Mouse (Mus musculus): Measurements from ENCODE around the gene 2210408I21Rik. TPM values are rescaled to one million over a fixed set of nuclear protein-coding genes. Genes with fewer than 3 reads are reported as not detected.

2210408I21Rik gene
- polyA plus RNA-seq, 1 experiment from 2014 or later = 12.6 TPM

GRCm38 (mm10) chr13:77547486-77548385, 412.4 kb downstream of the 2210408I21Rik start:
- Histone ChIP-seq H3K4me1 (ENCODE audit: insufficient read depth) (no peaks in the 10 kb centered on the region), H3K27me3 (ENCODE audit: insufficient read depth, low read length) (no peaks in the 10 kb centered on the region), H3K9ac (no peak overlapping the region), H3K9me3 (ENCODE audit: low read depth, low read length) (no peaks in the 10 kb centered on the region), H3K4me3 (ENCODE audit: low read depth, low read length) (no peak overlapping the region), H3K36me3 (ENCODE audit: insufficient read depth) (no peaks in the 10 kb centered on the region), H3K27ac (ENCODE audit: low read depth) (no peak overlapping the region), H3K4me2 (no peak overlapping the region)
- ATAC-seq (ENCODE audit: insufficient read depth) (no peak), DNase-seq (peak; percentile 1)
- TF ChIP-seq CTCF (IDR thresholded peaks at IDR 0.05; ENCODE audit: low read depth) = no peak
- 49% methylated on average over 16 of the region's 16 CpGs for WGBS

GRCm38 (mm10) chr13:77548386-77548695, 413.0 kb downstream of the 2210408I21Rik start:
- Histone ChIP-seq H3K4me2 (no peak overlapping the region), H3K36me3 (ENCODE audit: insufficient read depth) (no peaks in the 10 kb centered on the region), H3K9me3 (ENCODE audit: low read depth, low read length) (no peaks in the 10 kb centered on the region), H3K9ac (no peak overlapping the region), H3K4me3 (ENCODE audit: low read depth, low read length) (no peak overlapping the region), H3K4me1 (ENCODE audit: insufficient read depth) (no peaks in the 10 kb centered on the region), H3K27me3 (ENCODE audit: insufficient read depth, low read length) (no peaks in the 10 kb centered on the region), H3K27ac (ENCODE audit: low read depth) (no peak overlapping the region)
- DNase-seq (no peak), ATAC-seq (ENCODE audit: insufficient read depth) (no peak)
- no peak for TF ChIP-seq CTCF (IDR thresholded peaks at IDR 0.05; ENCODE audit: low read depth)
- whole genome bisulfite sequencing = 32% methylated on average over 3 of the region's 3 CpGs

DNA sequence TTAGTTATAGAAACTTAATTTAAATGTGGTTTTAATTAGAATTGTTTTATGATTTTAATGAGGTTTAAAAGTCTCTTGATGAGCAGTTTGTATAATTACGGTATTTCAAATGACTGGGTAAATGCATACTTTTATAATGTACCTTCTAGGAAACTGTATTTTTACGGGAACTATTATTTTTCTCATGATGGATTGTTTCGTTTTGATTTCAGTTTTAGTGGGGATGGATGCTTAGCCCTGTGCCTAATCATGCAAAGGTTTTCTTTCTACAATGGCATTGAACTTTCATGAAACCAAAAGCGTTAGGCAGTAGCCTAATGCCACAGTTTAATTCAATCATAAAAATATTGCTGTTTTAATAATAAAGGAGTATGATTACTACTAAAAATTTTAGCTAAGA, 413.4 kb downstream of the 2210408I21Rik start:
- WGBS = 81% methylated on average over 4 of the region's 4 CpGs
- no peak overlapping the region for H3K27ac ChIP-seq (ENCODE audit: low read depth)
- no peak overlapping the region for H3K4me3 ChIP-seq (ENCODE audit: low read depth, low read length)
- no peaks in the 10 kb centered on the region for H3K27me3 ChIP-seq (ENCODE audit: insufficient read depth, low read length)
- ATAC-seq (ENCODE audit: insufficient read depth) (no peak), DNase-seq (no peak)
- TF ChIP-seq CTCF (IDR thresholded peaks at IDR 0.05; ENCODE audit: low read depth) = no peak
- H3K9ac ChIP-seq = no peak overlapping the region
- H3K36me3 ChIP-seq (ENCODE audit: insufficient read depth) = no peaks in the 10 kb centered on the region
- no peak overlapping the region for H3K4me2 ChIP-seq
- H3K4me1 ChIP-seq (ENCODE audit: insufficient read depth) = no peaks in the 10 kb centered on the region
- no peaks in the 10 kb centered on the region for H3K9me3 ChIP-seq (ENCODE audit: low read depth, low read length)

DNA sequence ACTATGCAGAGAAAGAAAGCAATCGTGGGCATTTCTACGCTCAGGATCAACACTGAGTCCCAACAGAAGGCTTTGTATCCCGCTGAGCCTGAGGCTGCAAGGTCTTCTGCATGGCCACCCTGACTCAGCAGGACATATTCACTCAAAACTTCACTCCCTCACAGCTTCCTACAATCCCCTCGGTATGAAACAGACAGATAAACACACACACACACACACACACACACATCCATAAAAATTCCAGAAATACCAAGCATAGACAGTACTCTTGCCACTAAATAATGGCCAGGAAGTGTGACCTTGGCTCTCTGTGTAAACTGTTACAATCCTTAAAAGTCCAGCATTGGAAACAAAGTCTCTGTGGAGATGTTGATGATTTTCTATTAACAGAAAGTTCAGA, 458.7 kb downstream of the 2210408I21Rik start:
- no peaks in the 10 kb centered on the region for H3K4me1 ChIP-seq (ENCODE audit: insufficient read depth)
- ATAC-seq (ENCODE audit: insufficient read depth) (peak; percentile 69; the same call in 1 of the 2 replicates), DNase-seq (peak; percentile 45)
- no peak for TF ChIP-seq CTCF (IDR thresholded peaks at IDR 0.05; ENCODE audit: low read depth)
- H3K4me3 ChIP-seq (ENCODE audit: low read depth, low read length) = no peak overlapping the region
- no peak overlapping the region for H3K9ac ChIP-seq
- H3K4me2 ChIP-seq = no peak overlapping the region
- no peaks in the 10 kb centered on the region for H3K27me3 ChIP-seq (ENCODE audit: insufficient read depth, low read length)
- WGBS = 48% methylated on average over 4 of the region's 4 CpGs
- no peaks in the 10 kb centered on the region for H3K9me3 ChIP-seq (ENCODE audit: low read depth, low read length)
- H3K36me3 ChIP-seq (ENCODE audit: insufficient read depth) = no peaks in the 10 kb centered on the region
- H3K27ac ChIP-seq (ENCODE audit: low read depth) = no peak overlapping the region

DNA sequence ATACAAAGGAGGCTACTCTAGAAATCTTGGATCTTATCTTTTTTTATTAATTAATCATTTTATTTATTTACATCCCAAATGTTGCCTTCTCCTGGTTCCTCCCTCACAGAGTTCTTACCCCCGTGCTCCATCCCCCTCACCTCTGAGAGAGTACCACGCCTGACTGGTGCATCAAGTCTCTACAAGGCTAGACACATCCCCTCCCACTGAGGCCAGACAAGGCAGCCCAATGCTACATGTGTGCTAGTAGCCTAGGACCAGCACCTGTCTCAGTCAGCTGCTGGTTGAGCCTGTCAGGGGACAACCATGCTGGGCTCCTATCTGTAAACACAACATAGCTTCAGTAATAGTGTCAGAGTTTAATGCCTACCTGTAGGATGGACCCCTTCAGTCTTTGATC, 480.0 kb downstream of the 2210408I21Rik start:
- H3K9me3 ChIP-seq (ENCODE audit: low read depth, low read length) = no peaks in the 10 kb centered on the region
- WGBS = 65% methylated on average over 2 of the region's 2 CpGs
- H3K4me2 ChIP-seq = no peak overlapping the region
- TF ChIP-seq CTCF (IDR thresholded peaks at IDR 0.05; ENCODE audit: low read depth) = no peak
- DNase-seq (no peak), ATAC-seq (ENCODE audit: insufficient read depth) (no peak)
- H3K4me3 ChIP-seq (ENCODE audit: low read depth, low read length) = no peak overlapping the region
- no peaks in the 10 kb centered on the region for H3K4me1 ChIP-seq (ENCODE audit: insufficient read depth)
- H3K9ac ChIP-seq = no peak overlapping the region
- H3K36me3 ChIP-seq (ENCODE audit: insufficient read depth) = no peaks in the 10 kb centered on the region
- no peaks in the 10 kb centered on the region for H3K27me3 ChIP-seq (ENCODE audit: insufficient read depth, low read length)
- no peak overlapping the region for H3K27ac ChIP-seq (ENCODE audit: low read depth)

Other genes with a start within 250 kb of the 2210408I21Rik start
- 43.1 TPM in 2 replicates for gene Slf1, start 67 bp upstream of the 2210408I21Rik start, polyA plus RNA-seq (2014; fragmentation: Nextera tagmentation; extraction: Ambion mirVana)